Mouse (Mus musculus) midbrain, postnatal 0 days (tissue): ENCODE results near the gene Rwdd2a. TPM values are rescaled to one million over a fixed set of nuclear protein-coding genes. Genes with fewer than 3 reads are reported as not detected.
A peak's percentile ranks its signal among the peaks of the same experiment; 100 is the strongest.

Source experiments
- ATAC-seq: fragments of 200-750 bp; cut with Nextera tagmentation; 2 replicates; pipeline ENCODE4 v1.8.0; 2017; ENCODE audit warnings: moderate number of reproducible peaks, mild to moderate bottlenecking, moderate TSS enrichment, moderate library complexity; ENCODE audit not compliant: low FRiP score
- DNase-seq: peaks from one replicate; pipeline ENCODE4 v3.0.0-alpha.2; 2015; ENCODE audit warnings: low spot score
- H3K27ac ChIP-seq: fragments of 300-500 bp; sonication (generic); 2 replicates; pipeline ENCODE4 v1.5.1; 2014; ENCODE audit warnings: low read depth, mild to moderate bottlenecking, low read length, mixed read lengths
- H3K27me3 ChIP-seq: fragments of 300-500 bp; sonication (generic); 2 replicates; pipeline ENCODE4 v1.6.1; 2014; ENCODE audit warnings: low read length, control low read depth, mixed read lengths; ENCODE audit not compliant: insufficient read depth
- H3K36me3 ChIP-seq: fragments of 300-500 bp; sonication (generic); 2 replicates; pipeline ENCODE4 v1.6.1; 2014; ENCODE audit warnings: low read length, control low read depth, mixed read lengths; ENCODE audit not compliant: insufficient read depth
- H3K4me1 ChIP-seq: fragments of 300-500 bp; sonication (generic); 2 replicates; pipeline ENCODE4 v1.6.1; 2014; ENCODE audit warnings: mild to moderate bottlenecking, control low read depth, antibody characterized with exemption, low read length, mixed read lengths; ENCODE audit not compliant: insufficient read depth
- H3K4me2 ChIP-seq: fragments of 300-500 bp; sonication (generic); 2 replicates; pipeline ENCODE4 v1.6.1; 2014; ENCODE audit warnings: low read depth, mild to moderate bottlenecking, low read length, mixed read lengths; ENCODE audit not compliant: poor library complexity, severe bottlenecking
- H3K4me3 ChIP-seq: fragments of 300-500 bp; sonication (generic); 2 replicates; pipeline ENCODE4 v1.5.1; 2014; ENCODE audit warnings: low read depth, mild to moderate bottlenecking, low read length, moderate library complexity
- H3K9ac ChIP-seq: fragments of 300-500 bp; sonication (generic); replicated peaks from 2 replicates; pipeline ENCODE4 v1.6.1; 2014; ENCODE audit warnings: mild to moderate bottlenecking, low read length, moderate library complexity, mixed read lengths; ENCODE audit not compliant: poor library complexity, severe bottlenecking
- H3K9me3 ChIP-seq: fragments of 300-500 bp; sonication (generic); 2 replicates; pipeline ENCODE4 v1.6.1; 2016; ENCODE audit warnings: low read length, control low read depth
- CTCF ChIP-seq: IDR thresholded peaks from 2 replicates; pipeline ENCODE4 v1.5.1; 2016; ENCODE audit warnings: antibody characterized with exemption, mild to moderate bottlenecking
- WGBS: fragments of 180-500 bp; shearing (Covaris S2); extraction: QIAGEN DNeasy Blood & Tissue Kit; methylation state at CpG from one replicate; pipeline ENCODE4 v1.1.7; 2014; 5-methylcytosine and 5-hydroxymethylcytosine counted together
- polyA plus RNA-seq: library from polyadenylated mRNA; unstranded; fragments of >200 nt; fragmentation: Nextera tagmentation; extraction: Ambion mirVana; gene quantifications from 2 replicates; pipeline ENCODE4 v1.2.1, GENCODE M21; 2015
- total RNA-seq: library from RNA; depleted of rRNA; stranded (reverse); fragments of >200 nt; gene quantifications from 2 replicates; pipeline ENCODE4 v1.2.3, GENCODE M21; 2014

Rwdd2a gene
- total and polyA plus RNA-seq, 2 experiments from 2014 or later = 38.7 to 75.5 TPM

DNA sequence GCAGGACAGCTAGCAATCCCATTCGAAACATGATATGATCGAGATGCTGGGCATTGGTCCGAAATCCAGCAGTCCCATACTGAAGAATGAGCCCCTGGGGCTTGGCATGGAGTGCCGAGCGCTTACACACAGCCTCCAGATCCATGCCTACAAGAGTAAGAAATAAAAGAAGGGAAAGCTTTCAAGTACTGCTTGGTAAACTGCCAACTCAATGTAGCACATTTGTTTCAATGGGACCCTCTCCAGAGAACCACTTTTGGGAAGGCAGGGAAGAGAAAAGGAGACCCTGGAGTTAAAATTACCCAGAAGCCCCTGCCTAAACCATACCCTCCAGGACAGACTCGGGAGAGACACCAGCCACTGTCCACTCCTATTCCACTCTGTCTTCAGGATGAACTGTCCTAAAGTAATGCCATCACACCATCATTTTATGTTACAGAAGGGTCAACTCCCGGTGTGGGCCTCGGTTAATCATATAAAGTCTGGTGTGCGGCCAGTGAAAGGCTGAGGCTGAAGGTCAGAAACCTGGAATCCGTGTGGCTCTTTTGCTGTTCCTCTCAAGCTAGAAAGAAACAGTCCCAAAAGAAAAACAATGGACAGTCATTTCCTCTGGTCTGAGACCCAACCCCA lies 1.4 kb upstream of the Rwdd2a start:
- H3K4me2 ChIP-seq = peak overlapping the region; percentile 98
- peaks cover 7% of the 10 kb centered on the region; the same call in 1 of the 2 replicates for H3K4me1 ChIP-seq
- ATAC-seq (no peak), DNase-seq (peak; percentile 21)
- no peak overlapping the region; the same call in 1 of the 2 replicates for H3K9ac ChIP-seq
- H3K36me3 ChIP-seq = peaks cover 7% of the 10 kb centered on the region
- H3K27ac ChIP-seq = no peak overlapping the region
- H3K27me3 ChIP-seq = no peaks in the 10 kb centered on the region
- no peaks in the 10 kb centered on the region for H3K9me3 ChIP-seq
- no peak for TF ChIP-seq CTCF
- WGBS = 78% methylated on average over 10 of the region's 10 CpGs
- peak overlapping the region; percentile 73 for H3K4me3 ChIP-seq

DNA sequence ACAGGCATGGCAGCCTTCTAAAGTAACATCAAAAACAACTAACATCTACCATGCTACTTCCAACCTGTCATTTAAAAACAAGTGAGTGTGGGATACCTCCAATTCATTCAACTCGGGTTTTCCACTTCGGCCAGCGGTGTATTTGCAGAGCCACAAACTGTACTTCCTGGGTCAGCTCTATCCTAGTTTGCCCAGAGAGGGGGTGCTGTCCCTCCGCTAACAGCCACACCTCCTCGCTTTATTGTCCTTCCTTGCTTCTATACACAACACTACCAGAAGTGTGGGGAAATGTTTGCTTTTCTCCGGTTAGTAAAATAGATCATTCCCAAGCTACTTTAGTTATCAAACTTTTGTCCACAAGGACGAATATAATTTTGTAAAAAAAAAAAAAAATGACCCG lies 845 bp upstream of the Rwdd2a start:
- peak overlapping the region; percentile 59 for H3K9ac ChIP-seq
- DNase-seq (no peak), ATAC-seq (no peak)
- H3K4me3 ChIP-seq = peak overlapping the region; percentile 73
- no peaks in the 10 kb centered on the region for H3K9me3 ChIP-seq
- H3K27me3 ChIP-seq = no peaks in the 10 kb centered on the region
- peak; percentile 22 for TF ChIP-seq CTCF
- H3K36me3 ChIP-seq = peaks cover 4% of the 10 kb centered on the region
- no peak overlapping the region for H3K27ac ChIP-seq
- peak overlapping the region; percentile 98 for H3K4me2 ChIP-seq
- peaks cover 7% of the 10 kb centered on the region; the same call in 1 of the 2 replicates for H3K4me1 ChIP-seq
- 18% methylated on average over 8 of the region's 8 CpGs for WGBS

DNA sequence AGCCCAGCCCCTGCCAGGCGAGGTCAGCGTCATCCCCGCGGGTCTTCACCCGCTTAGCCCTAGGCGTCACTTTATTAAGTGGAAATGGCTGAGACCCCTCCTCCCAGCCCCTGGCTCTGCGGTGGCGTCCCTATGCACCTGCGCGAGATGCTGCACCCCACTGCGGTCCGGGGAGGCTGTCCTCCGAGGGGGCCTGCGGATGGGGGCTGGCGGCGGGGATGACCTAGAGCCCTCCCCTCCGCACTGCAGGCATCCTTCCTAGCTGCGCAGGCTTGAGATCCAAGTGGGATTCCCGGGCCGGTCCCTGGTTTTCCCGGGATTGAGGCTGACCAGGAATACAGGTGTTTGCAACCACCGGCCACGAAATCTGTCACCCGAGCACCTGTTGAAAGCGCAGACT lies 405 bp downstream of the Rwdd2a start:
- Histone ChIP-seq H3K4me3 (peak overlapping the region; percentile 73), H3K36me3 (peaks cover 4% of the 10 kb centered on the region), H3K9ac (peak overlapping the region; percentile 86), H3K27me3 (no peaks in the 10 kb centered on the region), H3K27ac (peak overlapping the region; percentile 70), H3K4me1 (peaks cover 7% of the 10 kb centered on the region; the same call in 1 of the 2 replicates), H3K4me2 (peak overlapping the region; percentile 98), H3K9me3 (no peaks in the 10 kb centered on the region)
- WGBS = 1% methylated on average over 25 of the region's 25 CpGs
- ATAC-seq (peak; percentile 64), DNase-seq (peak; percentile 22)
- TF ChIP-seq CTCF = no peak

- Histone ChIP-seq H3K4me1 (peaks cover 7% of the 10 kb centered on the region; the same call in 1 of the 2 replicates), H3K36me3 (peaks cover 4% of the 10 kb centered on the region), H3K27ac (peak overlapping the region; percentile 70; the same call in 1 of the 2 replicates), H3K9ac (peak overlapping the region; percentile 86), H3K4me3 (peak overlapping the region; percentile 73), H3K4me2 (peak overlapping the region; percentile 98), H3K9me3 (no peaks in the 10 kb centered on the region), H3K27me3 (no peaks in the 10 kb centered on the region)
- ATAC-seq (no peak; the same call in 1 of the 2 replicates), DNase-seq (peak; percentile 80)
- WGBS = 7% methylated on average over 13 of the region's 13 CpGs
- peak; percentile 88 for TF ChIP-seq CTCF
Observed at GRCm38 (mm10) chr9:86572636-86573291, 973 bp downstream of the Rwdd2a start.

DNA sequence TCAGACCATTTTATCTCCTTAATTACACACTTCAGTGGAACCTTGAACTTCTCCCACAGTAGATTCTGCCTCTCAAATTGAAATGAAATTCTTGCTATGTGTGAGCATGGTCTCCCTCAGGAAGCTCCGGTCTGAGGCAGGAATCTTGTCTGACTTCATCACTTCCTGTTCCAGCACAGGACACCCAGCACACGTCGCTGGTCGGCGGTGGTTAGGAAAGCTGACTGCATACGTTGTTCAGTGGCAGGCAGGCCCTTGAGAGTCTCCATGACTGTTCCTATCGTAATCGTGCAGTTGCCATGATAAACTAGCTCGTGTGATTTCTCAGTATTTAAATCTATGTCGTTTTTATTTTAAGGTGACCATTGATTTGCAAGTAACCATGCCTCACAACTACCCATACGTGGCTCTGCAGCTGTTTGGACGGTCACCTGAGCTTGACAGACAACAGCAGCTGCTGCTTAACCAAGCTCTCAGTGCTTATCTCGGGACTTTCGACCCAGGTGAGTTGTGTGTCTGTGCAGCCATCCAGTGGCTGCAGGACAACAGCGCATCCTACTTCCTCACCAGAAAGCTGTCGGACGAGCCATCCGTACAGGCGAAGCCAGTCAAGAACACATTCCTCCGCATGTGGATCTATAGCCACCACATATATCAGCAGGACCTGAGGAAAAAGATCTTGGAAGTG lies 2.0 kb downstream of the Rwdd2a start:
- no peak for TF ChIP-seq CTCF
- Histone ChIP-seq H3K27ac (no peak overlapping the region), H3K36me3 (peaks cover 4% of the 10 kb centered on the region; the same call in 1 of the 2 replicates), H3K4me2 (no peak overlapping the region), H3K4me3 (no peak overlapping the region), H3K9ac (no peak overlapping the region), H3K4me1 (peaks cover 7% of the 10 kb centered on the region; the same call in 1 of the 2 replicates), H3K9me3 (no peaks in the 10 kb centered on the region), H3K27me3 (no peaks in the 10 kb centered on the region)
- 88% methylated on average over 20 of the region's 20 CpGs for WGBS
- ATAC-seq (no peak), DNase-seq (no peak)
